Mouse (Mus musculus) midbrain, embryonic 11.5 days (tissue): Measurements from ENCODE around the gene Fam227b. TPM values are rescaled to one million over a fixed set of nuclear protein-coding genes. Genes with fewer than 3 reads are reported as not detected.

ENCODE experiments used
- ATAC-seq: fragments of 200-750 bp; cut with Nextera tagmentation; 2 replicates; pipeline ENCODE4 v1.8.0; 2017; ENCODE audit warnings: moderate TSS enrichment, moderate library complexity; ENCODE audit not compliant: low FRiP score
- DNase-seq: peaks from one replicate; pipeline ENCODE4 v3.0.0; 2015; ENCODE audit warnings: low spot score; ENCODE audit errors: missing footprints
- H3K27ac ChIP-seq: fragments of 300-500 bp; sonication (generic); 2 replicates; pipeline ENCODE4 v1.5.1; 2014; ENCODE audit warnings: low read depth, low read length
- H3K27me3 ChIP-seq: fragments of 300-500 bp; sonication (generic); 2 replicates; pipeline ENCODE4 v1.6.1; 2014; ENCODE audit warnings: mild to moderate bottlenecking, low read length, moderate library complexity, mixed read lengths; ENCODE audit not compliant: control insufficient read depth, insufficient read depth
- H3K36me3 ChIP-seq: fragments of 300-500 bp; sonication (generic); 2 replicates; pipeline ENCODE4 v1.6.1; 2014; ENCODE audit warnings: mild to moderate bottlenecking, low read length, moderate library complexity, mixed read lengths; ENCODE audit not compliant: control insufficient read depth, insufficient read depth
- H3K4me1 ChIP-seq: fragments of 300-500 bp; sonication (generic); 2 replicates; pipeline ENCODE4 v1.6.1; 2014; ENCODE audit warnings: low read length; ENCODE audit not compliant: control insufficient read depth, insufficient read depth
- H3K4me2 ChIP-seq: fragments of 300-500 bp; sonication (generic); 2 replicates; pipeline ENCODE4 v1.6.1; 2014; ENCODE audit warnings: mild to moderate bottlenecking, moderate library complexity
- H3K4me3 ChIP-seq: fragments of 300-500 bp; sonication (generic); 2 replicates; pipeline ENCODE4 v1.5.1; 2014; ENCODE audit warnings: low read depth, low read length
- H3K9ac ChIP-seq: fragments of 300-500 bp; sonication (generic); 2 replicates; pipeline ENCODE4 v1.6.1; 2014; ENCODE audit warnings: low read length
- H3K9me3 ChIP-seq: fragments of 300-500 bp; sonication (generic); 2 replicates; pipeline ENCODE4 v1.6.1; 2016; ENCODE audit warnings: low read length; ENCODE audit not compliant: control insufficient read depth
- WGBS: fragments of 180-500 bp; shearing (Covaris S2); extraction: QIAGEN DNeasy Blood & Tissue Kit; methylation state at CpG from one replicate; pipeline ENCODE4 v1.1.7; 2014; 5-methylcytosine and 5-hydroxymethylcytosine counted together
- polyA plus RNA-seq: library from polyadenylated mRNA; unstranded; fragments of >200 nt; fragmentation: Nextera tagmentation; extraction: Ambion mirVana; gene quantifications from 2 replicates; pipeline ENCODE4 v1.2.1, GENCODE M21; 2014

Fam227b gene
- polyA plus RNA-seq, 1 experiment from 2014 or later, result not detected

GRCm38 (mm10) chr2:126165277-126166018 is 13.6 kb upstream of the Fam227b start:
- WGBS, result 95% methylated on average over 5 of the region's 5 CpGs
- H3K27me3 ChIP-seq, result no peaks in the 10 kb centered on the region
- H3K36me3 ChIP-seq, result no peaks in the 10 kb centered on the region; the same call in 1 of the 2 replicates
- no peaks in the 10 kb centered on the region for H3K9me3 ChIP-seq
- H3K4me2 ChIP-seq, result no peak overlapping the region
- no peak overlapping the region for H3K9ac ChIP-seq
- no peak overlapping the region for H3K27ac ChIP-seq
- H3K4me3 ChIP-seq, result no peak overlapping the region
- no peaks in the 10 kb centered on the region for H3K4me1 ChIP-seq
- no peak for DNase-seq
- ATAC-seq, result no peak

DNA sequence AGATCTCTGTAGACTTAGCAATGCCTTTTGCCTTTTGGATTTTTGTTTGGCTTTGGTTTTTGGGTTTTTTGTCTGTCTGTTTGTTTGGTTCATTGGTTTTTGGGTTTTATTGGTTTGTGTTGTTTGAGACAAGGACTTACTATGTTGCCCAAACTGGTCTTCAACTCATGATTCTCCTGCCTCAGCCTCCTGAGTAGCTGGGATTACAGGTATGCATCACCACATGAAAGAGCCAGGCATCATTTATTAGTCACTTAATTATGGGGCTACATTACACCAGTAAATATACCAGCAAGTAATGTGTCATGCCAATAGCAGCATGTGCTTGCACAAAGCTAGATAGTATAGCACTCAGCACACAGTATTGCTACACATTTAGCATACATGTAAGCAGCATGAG is 4.1 kb downstream of the Fam227b start:
- Histone ChIP-seq H3K9me3 (no peaks in the 10 kb centered on the region), H3K4me2 (no peak overlapping the region), H3K4me3 (no peak overlapping the region), H3K9ac (no peak overlapping the region), H3K36me3 (no peaks in the 10 kb centered on the region), H3K27ac (no peak overlapping the region), H3K4me1 (no peaks in the 10 kb centered on the region), H3K27me3 (no peaks in the 10 kb centered on the region)
- ATAC-seq, result no peak
- DNase-seq, result no peak

GRCm38 (mm10) chr2:126094616-126095015 is 57.2 kb downstream of the Fam227b start:
- no peaks in the 10 kb centered on the region for H3K27me3 ChIP-seq
- no peak overlapping the region for H3K4me2 ChIP-seq
- no peaks in the 10 kb centered on the region for H3K9me3 ChIP-seq
- H3K4me3 ChIP-seq, result no peak overlapping the region
- no peaks in the 10 kb centered on the region for H3K4me1 ChIP-seq
- 87% methylated on average over 4 of the region's 4 CpGs for WGBS
- ATAC-seq (no peak), DNase-seq (no peak)
- no peaks in the 10 kb centered on the region for H3K36me3 ChIP-seq
- H3K9ac ChIP-seq, result no peak overlapping the region
- H3K27ac ChIP-seq, result no peak overlapping the region

- no peaks in the 10 kb centered on the region for H3K27me3 ChIP-seq
- no peaks in the 10 kb centered on the region for H3K36me3 ChIP-seq
- no peak overlapping the region for H3K27ac ChIP-seq
- no peaks in the 10 kb centered on the region for H3K9me3 ChIP-seq
- WGBS, result 71% methylated on average over 5 of the region's 5 CpGs
- no peaks in the 10 kb centered on the region for H3K4me1 ChIP-seq
- H3K9ac ChIP-seq, result no peak overlapping the region
- H3K4me2 ChIP-seq, result no peak overlapping the region
- no peak for DNase-seq
- H3K4me3 ChIP-seq, result no peak overlapping the region
- ATAC-seq, result no peak
Observed at GRCm38 (mm10) chr2:126090432-126090831, 61.4 kb downstream of the Fam227b start.

- ATAC-seq (no peak), DNase-seq (no peak)
- Histone ChIP-seq H3K4me1 (no peaks in the 10 kb centered on the region), H3K36me3 (no peaks in the 10 kb centered on the region), H3K27ac (no peak overlapping the region), H3K4me3 (no peak overlapping the region), H3K27me3 (no peaks in the 10 kb centered on the region), H3K9ac (no peak overlapping the region), H3K4me2 (no peak overlapping the region), H3K9me3 (no peaks in the 10 kb centered on the region)
- WGBS, result 72% methylated on average over 8 of the region's 8 CpGs
Observed at GRCm38 (mm10) chr2:126086187-126086586, 65.6 kb downstream of the Fam227b start.

GRCm38 (mm10) chr2:126084326-126084725 is 67.5 kb downstream of the Fam227b start:
- WGBS, result 93% methylated on average over 3 of the region's 3 CpGs
- no peaks in the 10 kb centered on the region for H3K36me3 ChIP-seq

DNA sequence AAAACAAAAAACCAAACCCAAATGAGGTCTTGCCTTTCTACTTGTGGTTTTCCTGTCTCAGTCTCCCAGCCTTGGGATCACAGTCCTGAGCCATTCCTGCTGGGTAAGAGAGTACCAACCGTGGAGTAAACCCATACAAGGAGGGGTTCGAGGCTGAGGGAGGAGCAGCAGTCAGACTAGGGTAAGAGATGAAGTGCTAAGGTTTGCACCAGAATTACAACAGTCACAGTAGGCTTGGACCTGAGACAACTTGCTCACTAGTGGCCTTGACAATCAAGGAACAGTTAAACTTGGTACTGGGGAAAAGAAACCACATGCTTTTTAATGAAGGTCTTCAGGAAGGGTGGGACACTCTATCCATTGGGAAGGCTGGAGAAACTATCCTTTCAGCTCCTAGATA is 72.7 kb downstream of the Fam227b start:
- ATAC-seq, result no peak

More at GRCm38 (mm10) chr2:126084326-126084725, 67.5 kb downstream of the Fam227b start:
- no peak for DNase-seq
- Histone ChIP-seq H3K9ac (no peak overlapping the region), H3K9me3 (no peaks in the 10 kb centered on the region), H3K27ac (no peak overlapping the region), H3K4me3 (no peak overlapping the region), H3K4me2 (no peak overlapping the region), H3K4me1 (no peaks in the 10 kb centered on the region), H3K27me3 (no peaks in the 10 kb centered on the region)
- ATAC-seq, result no peak

GRCm38 (mm10) chr2:126076506-126076905 is 75.3 kb downstream of the Fam227b start:
- H3K27ac ChIP-seq, result no peak overlapping the region
- no peak overlapping the region for H3K4me2 ChIP-seq
- H3K4me1 ChIP-seq, result no peaks in the 10 kb centered on the region
- 96% methylated on average over 6 of the region's 6 CpGs for WGBS
- no peak for DNase-seq
- H3K9ac ChIP-seq, result no peak overlapping the region
- H3K9me3 ChIP-seq, result no peaks in the 10 kb centered on the region
- H3K27me3 ChIP-seq, result no peaks in the 10 kb centered on the region
- ATAC-seq, result no peak
- no peaks in the 10 kb centered on the region for H3K36me3 ChIP-seq
- no peak overlapping the region for H3K4me3 ChIP-seq

More for the DNA sequence above, 72.7 kb downstream of the Fam227b start:
- no peak overlapping the region for H3K4me3 ChIP-seq
- no peaks in the 10 kb centered on the region for H3K36me3 ChIP-seq
- H3K4me2 ChIP-seq, result no peak overlapping the region
- H3K9ac ChIP-seq, result no peak overlapping the region
- no peaks in the 10 kb centered on the region for H3K9me3 ChIP-seq
- H3K27ac ChIP-seq, result no peak overlapping the region
- no peaks in the 10 kb centered on the region for H3K4me1 ChIP-seq
- H3K27me3 ChIP-seq, result no peaks in the 10 kb centered on the region
- 75% methylated on average over 2 of the region's 2 CpGs for WGBS
- no peak for DNase-seq

GRCm38 (mm10) chr2:126073744-126074143 is 78.1 kb downstream of the Fam227b start:
- ATAC-seq (no peak), DNase-seq (no peak)
- H3K36me3 ChIP-seq, result no peaks in the 10 kb centered on the region
- no peaks in the 10 kb centered on the region for H3K27me3 ChIP-seq
- H3K27ac ChIP-seq, result no peak overlapping the region
- 87% methylated on average over 4 of the region's 4 CpGs for WGBS
- H3K4me3 ChIP-seq, result no peak overlapping the region
- no peaks in the 10 kb centered on the region for H3K4me1 ChIP-seq
- no peak overlapping the region for H3K9ac ChIP-seq
- H3K4me2 ChIP-seq, result no peak overlapping the region
- H3K9me3 ChIP-seq, result no peaks in the 10 kb centered on the region
